Mouse (Mus musculus) ES-Bruce4 (cell line): ENCODE results near the gene Wdr90. TPM values are rescaled to one million over a fixed set of nuclear protein-coding genes. Genes with fewer than 3 reads are reported as not detected.

Experiments used
- H3K27ac ChIP-seq: 2 replicates; pipeline ENCODE4 v1.5.1; 2012; ENCODE audit warnings: low read length, inconsistent platforms; ENCODE audit not compliant: insufficient read depth
- H3K27me3 ChIP-seq: 2 replicates; pipeline ENCODE4 v1.6.1; 2012; ENCODE audit warnings: mild to moderate bottlenecking, low read length, inconsistent platforms; ENCODE audit not compliant: control insufficient read depth, poor library complexity, insufficient read depth, severe bottlenecking
- H3K36me3 ChIP-seq: 2 replicates; pipeline ENCODE4 v1.6.1; 2012; ENCODE audit warnings: inconsistent platforms, mild to moderate bottlenecking, low read length, moderate library complexity; ENCODE audit not compliant: control insufficient read depth, poor library complexity, insufficient read depth, severe bottlenecking
- H3K4me1 ChIP-seq: one replicate; pipeline ENCODE4 v1.8.1; 2011; ENCODE audit warnings: low read length; ENCODE audit not compliant: control insufficient read depth, insufficient read depth
- H3K4me3 ChIP-seq: 2 replicates; pipeline ENCODE4 v1.5.1; 2011; ENCODE audit warnings: low read depth, mild to moderate bottlenecking, low read length
- H3K9ac ChIP-seq: 2 replicates; pipeline ENCODE4 v1.6.1; 2012; ENCODE audit warnings: low read depth, mild to moderate bottlenecking, inconsistent platforms; ENCODE audit not compliant: poor library complexity, severe bottlenecking
- H3K9me3 ChIP-seq: replicated peaks from 2 replicates; pipeline ENCODE4 v1.6.1; 2012; ENCODE audit warnings: mild to moderate bottlenecking, low read length, inconsistent platforms; ENCODE audit not compliant: control insufficient read depth, poor library complexity, insufficient read depth, severe bottlenecking
- CTCF ChIP-seq: IDR thresholded peaks from one replicate; pipeline ENCODE4 v1.8.1; 2011; ENCODE audit warnings: low read depth, low read length
- EP300 ChIP-seq: IDR thresholded peaks from 2 replicates; pipeline ENCODE4 v1.6.1; 2011; ENCODE audit warnings: low read depth, low read length; ENCODE audit not compliant: insufficient read depth
- POLR2A ChIP-seq: IDR thresholded peaks from one replicate; pipeline ENCODE4 v1.8.1; 2011; ENCODE audit warnings: low read length; ENCODE audit not compliant: insufficient read depth
- polyA plus RNA-seq: library from polyadenylated mRNA; stranded (reverse); fragments of >200 nt; gene quantifications from 2 replicates; pipeline ENCODE4 v1.2.4, GENCODE M21; 2011; ENCODE audit warnings: low read depth; ENCODE audit not compliant: missing spikeins, insufficient read depth, insufficient read length

Wdr90 gene
- polyA plus RNA-seq, 1 experiment, result 10.5 TPM

- 0 out of 2 replicates have a peak, but pooled peaks cover under 1% of the 10 kb centered on the region for H3K36me3 ChIP-seq
- H3K4me1 ChIP-seq, result peaks cover 11% of the 10 kb centered on the region
- H3K9ac ChIP-seq, result no peak overlapping the region
- TF ChIP-seq CTCF, result peak; percentile 92
- no peak for TF ChIP-seq EP300
- H3K4me3 ChIP-seq, result no peak overlapping the region
- no peak overlapping the region for H3K27ac ChIP-seq
- no peaks in the 10 kb centered on the region for H3K9me3 ChIP-seq
- no peaks in the 10 kb centered on the region for H3K27me3 ChIP-seq
Measured at GRCm38 (mm10) chr17:25879261-25879660, 18.0 kb upstream of the Wdr90 start.

- no peak overlapping the region for H3K9ac ChIP-seq
- no peaks in the 10 kb centered on the region for H3K27me3 ChIP-seq
- no peak overlapping the region for H3K27ac ChIP-seq
- TF ChIP-seq POLR2A, result no peak
- TF ChIP-seq EP300, result no peak
- no peak for TF ChIP-seq CTCF
- H3K4me3 ChIP-seq, result no peak overlapping the region
- H3K9me3 ChIP-seq, result no peaks in the 10 kb centered on the region
- H3K36me3 ChIP-seq, result no peaks in the 10 kb centered on the region
- peaks cover 11% of the 10 kb centered on the region for H3K4me1 ChIP-seq
Measured at GRCm38 (mm10) chr17:25878611-25879180, 17.4 kb upstream of the Wdr90 start.

- H3K4me1 ChIP-seq, result peaks cover 11% of the 10 kb centered on the region
- H3K27me3 ChIP-seq, result no peaks in the 10 kb centered on the region
- H3K9me3 ChIP-seq, result no peaks in the 10 kb centered on the region
- no peak overlapping the region for H3K27ac ChIP-seq
- no peaks in the 10 kb centered on the region for H3K36me3 ChIP-seq
- no peak overlapping the region for H3K9ac ChIP-seq
- TF ChIP-seq EP300, result no peak
- no peak for TF ChIP-seq POLR2A
- TF ChIP-seq CTCF, result no peak
- no peak overlapping the region for H3K4me3 ChIP-seq
Measured at GRCm38 (mm10) chr17:25877741-25878610, 16.7 kb upstream of the Wdr90 start.

GRCm38 (mm10) chr17:25877025-25877424 is 15.7 kb upstream of the Wdr90 start:
- Histone ChIP-seq H3K27ac (no peak overlapping the region), H3K4me1 (peaks cover 11% of the 10 kb centered on the region), H3K36me3 (no peaks in the 10 kb centered on the region), H3K4me3 (no peak overlapping the region), H3K27me3 (no peaks in the 10 kb centered on the region), H3K9me3 (no peaks in the 10 kb centered on the region), H3K9ac (no peak overlapping the region)
- TF ChIP-seq CTCF (no peak), EP300 (no peak), POLR2A (no peak)

- H3K4me3 ChIP-seq, result peak overlapping the region; percentile 89
- no peak overlapping the region for H3K27ac ChIP-seq
- peak overlapping the region; percentile 49; the same call in 1 of the 2 replicates for H3K9ac ChIP-seq
- no peaks in the 10 kb centered on the region for H3K36me3 ChIP-seq
- no peaks in the 10 kb centered on the region for H3K9me3 ChIP-seq
- TF ChIP-seq EP300 (no peak), CTCF (no peak), POLR2A (no peak)
- H3K4me1 ChIP-seq, result peaks cover 7% of the 10 kb centered on the region
- H3K27me3 ChIP-seq, result no peaks in the 10 kb centered on the region
Measured at GRCm38 (mm10) chr17:25876347-25876915, 15.1 kb upstream of the Wdr90 start.
